Mouse (Mus musculus) kidney, postnatal 0 days (tissue): ENCODE measurements around the gene Itsn1. TPM values are rescaled to one million over a fixed set of nuclear protein-coding genes. Genes with fewer than 3 reads are reported as not detected.

Source experiments
- ATAC-seq: fragments of 200-750 bp; cut with Nextera tagmentation; replicated peaks from 2 replicates; pipeline ENCODE4 v1.8.0; 2017; ENCODE audit warnings: low read depth, moderate number of reproducible peaks, moderate TSS enrichment, moderate library complexity; ENCODE audit not compliant: low FRiP score
- DNase-seq: peaks from one replicate; pipeline ENCODE4 v3.0.0-alpha.2; 2016; ENCODE audit warnings: low spot score
- H3K27ac ChIP-seq: fragments of 300-500 bp; sonication (generic); 2 replicates; pipeline ENCODE4 v1.5.1; 2014; ENCODE audit warnings: mild to moderate bottlenecking
- H3K27me3 ChIP-seq: fragments of 300-500 bp; sonication (generic); 2 replicates; pipeline ENCODE4 v1.6.1; 2014; ENCODE audit warnings: low read length, mixed read lengths; ENCODE audit not compliant: insufficient read depth
- H3K36me3 ChIP-seq: fragments of 300-500 bp; sonication (generic); 2 replicates; pipeline ENCODE4 v1.6.1; 2014; ENCODE audit warnings: low read length, mixed read lengths; ENCODE audit not compliant: insufficient read depth
- H3K4me1 ChIP-seq: fragments of 300-500 bp; sonication (generic); replicated peaks from 2 replicates; pipeline ENCODE4 v1.6.1; 2014; ENCODE audit warnings: antibody characterized with exemption, low read length, mixed read lengths; ENCODE audit not compliant: insufficient read depth
- H3K4me2 ChIP-seq: fragments of 300-500 bp; sonication (generic); 2 replicates; pipeline ENCODE4 v1.6.1; 2014; ENCODE audit warnings: mild to moderate bottlenecking, low read length, moderate library complexity, mixed read lengths
- H3K4me3 ChIP-seq: fragments of 300-500 bp; sonication (generic); replicated peaks from 2 replicates; pipeline ENCODE4 v1.5.1; 2014; ENCODE audit warnings: low read depth, low read length
- H3K9ac ChIP-seq: fragments of 300-500 bp; sonication (generic); 2 replicates; pipeline ENCODE4 v1.6.1; 2014; ENCODE audit warnings: low read depth, low read length
- H3K9me3 ChIP-seq: fragments of 300-500 bp; sonication (generic); replicated peaks from 2 replicates; pipeline ENCODE4 v1.6.1; 2016; ENCODE audit warnings: low read length, inconsistent platforms, mixed read lengths
- CTCF ChIP-seq: IDR thresholded peaks from 2 replicates; pipeline ENCODE4 v1.5.1; 2016; ENCODE audit warnings: antibody characterized with exemption, low read depth, mild to moderate bottlenecking, moderate library complexity
- WGBS: fragments of 180-500 bp; shearing (Covaris S2); extraction: QIAGEN DNeasy Blood & Tissue Kit; methylation state at CpG from one replicate; pipeline ENCODE4 v1.1.7; 2014; 5-methylcytosine and 5-hydroxymethylcytosine counted together
- polyA plus RNA-seq: library from polyadenylated mRNA; unstranded; fragments of >200 nt; fragmentation: Nextera tagmentation; extraction: Ambion mirVana; gene quantifications from 2 replicates; pipeline ENCODE4 v1.2.1, GENCODE M21; 2015

The Itsn1 gene
- polyA plus RNA-seq, 1 experiment from 2014 or later: 14.4 TPM

DNA sequence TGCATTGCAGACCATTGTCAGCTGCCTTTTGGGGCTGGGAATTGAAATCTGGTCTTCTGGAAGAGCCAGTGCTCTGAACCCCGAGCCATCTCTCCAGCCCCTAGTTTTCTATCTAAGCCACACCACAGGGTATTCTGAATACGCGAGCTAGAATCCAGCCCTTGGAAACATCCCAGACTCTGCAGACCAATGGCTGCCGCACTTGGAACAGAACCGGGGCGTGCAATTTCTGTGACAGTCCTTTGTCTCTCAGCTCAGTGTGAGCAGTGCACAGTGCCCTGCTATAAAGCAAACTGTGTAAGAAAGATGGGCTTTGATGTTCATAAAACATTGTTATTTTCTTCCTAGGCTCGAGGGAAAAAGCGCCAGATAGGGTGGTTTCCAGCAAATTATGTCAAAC, 138.6 kb downstream of the Itsn1 start:
- Histone ChIP-seq H3K9ac (no peak overlapping the region), H3K27ac (no peak overlapping the region), H3K4me1 (peaks cover 5% of the 10 kb centered on the region; the same call in 1 of the 2 replicates), H3K27me3 (no peaks in the 10 kb centered on the region), H3K9me3 (no peaks in the 10 kb centered on the region), H3K36me3 (peaks cover 32% of the 10 kb centered on the region), H3K4me2 (no peak overlapping the region), H3K4me3 (no peak overlapping the region)
- no peak for ATAC-seq
- no peak for TF ChIP-seq CTCF
- 88% methylated on average over 8 of the region's 8 CpGs for WGBS
- DNase-seq: no peak

DNA sequence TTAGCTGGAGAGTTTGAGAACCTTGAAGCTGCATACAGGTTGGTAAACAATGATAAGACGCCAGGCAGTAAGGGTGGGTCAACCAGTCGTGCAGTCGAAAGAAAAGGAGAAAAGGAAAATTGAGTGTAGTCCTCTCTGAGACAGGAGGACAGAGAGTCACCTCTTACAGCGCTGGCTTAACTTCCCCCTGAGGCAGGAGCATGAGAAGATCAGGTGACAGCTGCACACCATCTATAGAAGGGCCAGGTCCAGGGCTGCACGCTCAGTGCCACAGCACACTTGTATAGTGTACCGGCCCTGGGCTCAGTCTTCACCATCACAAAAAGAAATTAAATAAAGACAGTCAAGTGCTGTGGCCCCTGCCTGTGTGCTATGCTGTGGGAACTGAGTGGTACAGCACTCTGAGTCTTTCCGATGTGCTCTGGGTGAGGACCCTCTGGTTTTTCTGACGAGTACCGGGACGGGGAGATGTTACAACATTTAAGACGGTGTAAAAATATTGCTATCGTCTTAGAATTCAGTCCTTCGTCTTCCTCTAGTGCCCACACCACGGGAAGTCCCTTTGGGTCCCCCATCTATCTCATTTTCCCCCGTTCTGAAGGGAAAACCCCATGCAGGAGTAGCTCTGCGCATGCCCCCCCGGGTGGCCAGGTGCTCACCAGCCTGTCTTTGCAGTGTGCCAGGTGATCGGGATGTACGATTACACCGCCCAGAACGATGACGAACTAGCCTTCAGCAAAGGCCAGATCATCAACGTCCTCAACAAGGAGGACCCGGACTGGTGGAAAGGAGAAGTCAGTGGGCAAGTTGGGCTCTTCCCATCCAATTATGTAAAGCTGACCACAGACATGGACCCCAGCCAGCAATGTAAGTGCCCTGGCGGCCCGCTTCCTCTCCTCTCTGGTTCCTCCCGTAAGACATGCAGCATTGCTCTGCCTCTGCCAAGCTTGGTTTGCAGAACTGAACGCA, 140.1 kb downstream of the Itsn1 start:
- peak; percentile 22 for DNase-seq

DNA sequence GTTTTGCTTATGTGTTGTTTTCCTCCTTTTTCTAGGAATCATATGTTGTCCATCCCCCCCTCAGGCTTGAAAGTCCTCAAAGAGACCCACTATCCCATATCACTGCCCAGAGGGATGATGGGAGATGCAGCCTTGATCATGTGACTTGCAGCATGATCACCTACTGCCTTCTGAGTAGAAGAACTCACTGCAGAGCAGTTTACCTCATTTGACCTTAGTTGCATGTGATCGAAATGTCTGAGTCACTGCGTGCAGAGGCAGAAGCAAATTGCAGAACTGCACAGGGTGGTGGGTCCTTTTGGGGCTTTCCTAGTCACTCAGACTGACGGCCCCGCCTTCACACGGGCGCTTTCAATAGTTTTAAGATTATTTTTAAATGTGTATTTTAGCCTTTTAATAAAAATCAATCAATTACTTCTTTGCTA, 141.1 kb downstream of the Itsn1 start:
- Histone ChIP-seq H3K9me3 (no peaks in the 10 kb centered on the region), H3K4me2 (no peak overlapping the region), H3K27ac (no peak overlapping the region), H3K27me3 (no peaks in the 10 kb centered on the region), H3K4me1 (no peaks in the 10 kb centered on the region), H3K9ac (no peak overlapping the region), H3K4me3 (no peak overlapping the region), H3K36me3 (peaks cover 18% of the 10 kb centered on the region)
- DNase-seq: no peak
- no peak for TF ChIP-seq CTCF
- 92% methylated on average over 6 of the region's 6 CpGs for WGBS
- no peak for ATAC-seq

More for the DNA sequence above, 140.1 kb downstream of the Itsn1 start:
- H3K9ac ChIP-seq: no peak overlapping the region
- no peaks in the 10 kb centered on the region for H3K9me3 ChIP-seq
- 86% methylated on average over 28 of the region's 28 CpGs for WGBS
- no peak overlapping the region for H3K4me2 ChIP-seq
- no peaks in the 10 kb centered on the region for H3K4me1 ChIP-seq
- no peak for TF ChIP-seq CTCF
- H3K27me3 ChIP-seq: no peaks in the 10 kb centered on the region
- no peak overlapping the region for H3K27ac ChIP-seq
- peaks cover 26% of the 10 kb centered on the region for H3K36me3 ChIP-seq
- ATAC-seq: no peak
- H3K4me3 ChIP-seq: no peak overlapping the region

DNA sequence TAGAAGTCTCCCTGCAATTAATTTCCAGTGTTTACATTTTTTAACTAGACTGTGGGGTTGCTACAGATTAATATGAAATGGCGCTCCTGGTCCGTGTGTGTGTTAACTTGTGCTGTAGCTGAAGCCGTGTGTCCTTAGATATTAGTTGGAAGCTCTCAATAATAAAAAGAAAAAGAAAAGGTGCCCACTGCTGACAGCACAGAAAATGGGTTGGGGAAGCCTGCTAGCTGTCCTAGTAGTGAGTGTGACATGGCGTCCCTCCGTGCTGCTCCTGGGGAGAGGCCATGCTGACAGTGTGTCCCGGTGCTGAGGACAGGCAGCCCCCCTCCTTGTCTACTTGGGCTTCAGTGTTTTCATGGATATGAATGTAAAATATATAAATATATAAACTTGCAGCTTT, 142.1 kb downstream of the Itsn1 start:
- Histone ChIP-seq H3K4me3 (no peak overlapping the region), H3K27me3 (no peaks in the 10 kb centered on the region), H3K36me3 (peaks cover 18% of the 10 kb centered on the region), H3K9ac (no peak overlapping the region), H3K4me1 (no peaks in the 10 kb centered on the region; the same call in 1 of the 2 replicates), H3K4me2 (no peak overlapping the region), H3K27ac (no peak overlapping the region), H3K9me3 (no peaks in the 10 kb centered on the region)
- DNase-seq: no peak
- TF ChIP-seq CTCF: no peak
- ATAC-seq: no peak
- WGBS: 90% methylated on average over 6 of the region's 6 CpGs

DNA sequence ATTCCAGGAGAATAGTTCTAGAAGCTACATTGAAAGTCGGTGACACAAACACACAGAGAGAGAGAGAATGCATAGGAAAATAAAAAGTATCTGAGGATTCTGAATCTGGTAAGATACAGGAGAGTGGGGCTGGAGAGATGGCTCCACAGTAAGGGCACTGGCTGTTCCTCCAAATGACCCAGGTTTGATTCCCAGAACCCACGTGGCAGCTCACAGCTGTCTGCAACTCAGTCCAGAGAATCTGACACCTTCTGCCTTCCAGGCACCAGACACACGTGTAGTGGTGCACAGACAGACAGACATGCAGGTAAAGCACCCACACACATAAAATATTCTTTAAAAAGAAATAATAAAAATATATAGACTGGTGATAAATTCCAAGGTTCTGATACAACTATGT, 144.6 kb downstream of the Itsn1 start:
- peaks cover 14% of the 10 kb centered on the region for H3K36me3 ChIP-seq
- TF ChIP-seq CTCF: no peak
- H3K4me3 ChIP-seq: no peak overlapping the region
- H3K9ac ChIP-seq: no peak overlapping the region
- H3K27me3 ChIP-seq: no peaks in the 10 kb centered on the region
- H3K9me3 ChIP-seq: no peaks in the 10 kb centered on the region
- no peak overlapping the region for H3K27ac ChIP-seq
- 68% methylated on average over 3 of the region's 3 CpGs for WGBS
- H3K4me1 ChIP-seq: no peaks in the 10 kb centered on the region; the same call in 1 of the 2 replicates
- DNase-seq: no peak
- ATAC-seq: no peak
- no peak overlapping the region for H3K4me2 ChIP-seq

DNA sequence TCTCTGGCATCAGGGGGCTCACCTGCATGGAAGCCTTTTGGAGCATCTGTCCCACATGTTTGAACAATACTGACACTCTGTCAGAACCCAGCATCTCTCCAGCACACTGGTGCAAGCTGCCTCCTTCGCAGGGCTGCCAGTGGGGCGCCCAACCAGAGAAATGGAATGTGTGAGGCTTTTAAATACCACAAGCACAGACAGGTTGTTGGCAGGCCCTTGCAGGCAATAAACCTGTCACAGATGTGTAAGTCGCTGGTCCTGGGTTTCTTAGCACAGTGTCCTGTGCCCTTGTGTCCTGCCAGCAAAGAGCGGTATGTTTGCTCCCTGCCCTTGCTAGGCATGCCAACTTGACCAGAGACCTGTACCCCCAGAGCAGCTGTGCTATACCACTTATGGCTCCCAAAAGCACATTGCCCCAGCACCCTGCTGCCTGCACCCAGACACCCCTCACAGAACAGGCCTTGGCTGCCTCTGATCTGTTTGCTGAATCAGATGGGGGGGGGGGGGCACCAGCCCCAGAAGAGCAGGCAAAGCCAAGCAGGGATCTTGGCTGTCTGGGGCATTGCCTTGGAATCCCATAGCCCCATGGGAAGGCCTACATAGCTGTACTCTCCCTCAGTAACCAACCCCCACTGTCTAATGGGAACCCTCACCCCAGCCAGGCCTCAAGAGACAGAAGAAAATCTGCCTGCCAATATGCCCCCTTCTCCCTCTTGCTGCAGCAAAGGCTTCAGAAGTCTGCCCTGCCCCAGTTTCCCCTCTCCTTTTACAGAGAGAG, 146.7 kb downstream of the Itsn1 start:
- WGBS: 23% methylated on average over 4 of the region's 4 CpGs
- Histone ChIP-seq H3K9ac (no peak overlapping the region), H3K27ac (no peak overlapping the region; the same call in 1 of the 2 replicates), H3K36me3 (peaks cover under 1% of the 10 kb centered on the region; the same call in 1 of the 2 replicates), H3K4me1 (no peaks in the 10 kb centered on the region; the same call in 1 of the 2 replicates), H3K4me3 (no peak overlapping the region), H3K4me2 (no peak overlapping the region), H3K9me3 (no peaks in the 10 kb centered on the region), H3K27me3 (no peaks in the 10 kb centered on the region)
- DNase-seq: peak; percentile 74
- no peak for TF ChIP-seq CTCF
- ATAC-seq: 0 out of 2 replicates have a peak, but pooled peaks have one; percentile 18
